Mouse (Mus musculus): ENCODE measurements at regions not wholly inside any gene's neighbourhood (a gene's known extent, or its start where the extent isn't known, plus 50 kb on each side); places are given as distances from the start of the nearest gene placed in this dataset. TPM values are rescaled to one million over a fixed set of nuclear protein-coding genes. Genes with fewer than 3 reads are reported as not detected.

DNA sequence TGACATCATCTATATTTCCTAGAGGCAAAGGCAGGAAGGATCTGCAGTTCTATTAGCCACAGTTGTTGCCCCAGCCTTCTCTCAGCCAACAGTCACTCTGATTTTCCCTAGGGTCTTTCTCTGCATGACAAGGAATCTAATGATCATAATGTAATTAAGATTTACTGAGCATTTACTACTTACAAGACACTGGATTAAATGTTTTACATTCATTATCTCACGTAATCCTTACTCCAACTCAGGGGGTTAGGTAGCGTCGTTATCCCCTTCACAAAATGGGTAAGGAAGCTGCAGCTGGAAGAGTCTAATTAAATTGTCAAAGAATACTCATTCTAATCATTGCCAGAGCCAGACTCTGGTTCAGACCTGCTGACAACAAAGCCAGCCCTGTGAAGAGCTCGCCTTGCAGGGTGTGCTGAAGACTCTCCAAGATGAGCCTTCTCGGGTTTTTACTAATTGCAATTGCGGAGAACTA is 103.8 kb upstream of the Adgrl4 start:
- Histone ChIP-seq H3K4me3 (replicated peaks) (no peak overlapping the region), H3K9me3 (replicated peaks) (no peaks in the 10 kb centered on the region), H3K4me1 (replicated peaks) (no peaks in the 10 kb centered on the region), H3K36me3 (replicated peaks) (no peaks in the 10 kb centered on the region), H3K27me3 (no peaks in the 10 kb centered on the region), H3K27ac (replicated peaks) (no peak overlapping the region), H3K9ac (no peak overlapping the region), H3K4me2 (no peak overlapping the region)
- no peak for ATAC-seq (ENCODE audit: insufficient read depth)
- WGBS (ENCODE audit: insufficient replicate concordance): 61% methylated on average over 6 of the region's 6 CpGs

- no peak for ATAC-seq (ENCODE audit: insufficient read depth)
- no peaks in the 10 kb centered on the region for H3K27me3 ChIP-seq
- no peak overlapping the region for H3K9ac ChIP-seq
- 51% methylated on average over 4 of the region's 4 CpGs for WGBS (ENCODE audit: insufficient replicate concordance)
- no peak overlapping the region for H3K4me3 ChIP-seq (replicated peaks)
- no peaks in the 10 kb centered on the region for H3K9me3 ChIP-seq (replicated peaks)
- no peaks in the 10 kb centered on the region for H3K36me3 ChIP-seq (replicated peaks)
- H3K27ac ChIP-seq (replicated peaks): no peak overlapping the region
- no peaks in the 10 kb centered on the region for H3K4me1 ChIP-seq (replicated peaks)
- no peak overlapping the region for H3K4me2 ChIP-seq
Measured at GRCm38 (mm10) chr3:151351481-151352090, 86.1 kb upstream of the Adgrl4 start.

- Histone ChIP-seq H3K4me3 (replicated peaks) (no peak overlapping the region), H3K27ac (replicated peaks) (no peak overlapping the region), H3K4me1 (replicated peaks) (no peaks in the 10 kb centered on the region), H3K36me3 (replicated peaks) (no peaks in the 10 kb centered on the region), H3K9me3 (replicated peaks) (no peaks in the 10 kb centered on the region), H3K4me2 (no peak overlapping the region), H3K27me3 (no peaks in the 10 kb centered on the region), H3K9ac (no peak overlapping the region)
- WGBS (ENCODE audit: insufficient replicate concordance): 64% methylated on average over 4 of the region's 4 CpGs
- no peak for ATAC-seq (ENCODE audit: insufficient read depth)
Measured at GRCm38 (mm10) chr3:151366302-151366701, 71.4 kb upstream of the Adgrl4 start.

DNA sequence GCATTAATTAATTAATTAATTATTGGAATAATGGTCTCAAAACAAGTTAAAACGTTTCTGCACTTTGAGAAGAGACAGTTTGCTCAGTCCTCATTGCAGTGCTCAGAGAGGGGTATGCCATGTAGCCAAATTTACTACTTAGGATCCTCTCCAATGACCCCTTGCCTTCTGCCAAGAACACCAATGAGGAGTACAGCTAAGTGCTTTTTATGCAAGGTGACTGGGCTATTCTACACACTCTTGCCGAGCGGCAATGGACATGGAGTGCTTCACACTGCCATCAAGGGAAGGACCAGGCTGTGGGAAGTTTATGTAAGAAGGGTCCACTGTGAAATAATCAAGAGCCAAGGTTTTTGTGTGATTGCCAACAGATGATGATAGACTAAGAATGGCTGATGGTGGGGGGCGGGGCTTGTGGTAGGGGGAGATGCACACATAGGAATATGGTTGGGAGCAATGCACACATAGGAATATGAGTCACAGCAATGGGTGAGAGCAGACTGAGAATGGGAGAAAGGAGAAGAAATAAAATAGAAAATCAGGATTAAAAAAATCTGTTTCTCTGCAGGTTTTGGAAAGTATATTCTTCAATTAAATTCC is 70.9 kb upstream of the Adgrl4 start:
- Histone ChIP-seq H3K9me3 (replicated peaks) (no peaks in the 10 kb centered on the region), H3K4me3 (replicated peaks) (no peak overlapping the region), H3K4me2 (no peak overlapping the region), H3K4me1 (replicated peaks) (no peaks in the 10 kb centered on the region), H3K27ac (replicated peaks) (no peak overlapping the region), H3K27me3 (no peaks in the 10 kb centered on the region), H3K9ac (no peak overlapping the region), H3K36me3 (replicated peaks) (no peaks in the 10 kb centered on the region)
- no peak for ATAC-seq (ENCODE audit: insufficient read depth)
- 58% methylated on average over 4 of the region's 4 CpGs for WGBS (ENCODE audit: insufficient replicate concordance)

DNA sequence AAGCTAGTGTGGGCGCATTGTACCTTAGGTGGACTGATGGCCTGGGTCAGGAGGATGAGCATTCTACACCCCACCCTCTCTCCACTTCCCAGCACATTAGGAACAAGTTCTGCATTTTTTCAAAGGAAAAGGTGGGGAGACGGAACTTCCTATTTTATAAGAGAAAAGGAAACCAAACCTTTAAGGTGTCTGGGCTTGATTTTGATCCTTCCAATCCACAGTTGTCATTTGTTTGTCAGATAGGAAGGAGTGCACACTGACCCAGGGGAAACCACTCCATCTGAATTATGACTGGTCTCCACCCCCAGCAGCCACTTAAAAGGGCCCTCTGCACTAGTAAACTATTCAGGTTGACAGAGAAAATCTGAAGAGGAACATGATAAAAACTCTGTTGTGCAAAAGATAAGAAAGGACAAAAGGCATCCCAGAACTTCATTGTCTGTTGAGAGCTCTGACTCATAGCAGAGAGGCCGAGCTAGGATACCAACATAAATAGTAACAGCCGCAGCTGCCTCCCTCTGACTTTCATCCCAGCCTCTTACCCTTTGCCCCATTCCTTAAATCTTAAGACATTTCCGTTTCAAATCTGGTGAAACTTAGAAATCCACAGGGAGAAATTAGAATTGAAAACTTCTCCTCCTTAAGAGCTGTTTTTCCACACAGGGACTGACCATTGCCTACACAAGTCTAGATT is 54.2 kb upstream of the Adgrl4 start:
- H3K4me2 ChIP-seq: no peak overlapping the region
- H3K9ac ChIP-seq: no peak overlapping the region
- H3K27ac ChIP-seq (replicated peaks): no peak overlapping the region
- ATAC-seq (ENCODE audit: insufficient read depth): no peak
- H3K9me3 ChIP-seq (replicated peaks): no peaks in the 10 kb centered on the region
- no peak overlapping the region for H3K4me3 ChIP-seq (replicated peaks)
- WGBS (ENCODE audit: insufficient replicate concordance): 14% methylated on average over 5 of the region's 5 CpGs
- no peaks in the 10 kb centered on the region for H3K4me1 ChIP-seq (replicated peaks)
- H3K36me3 ChIP-seq (replicated peaks): no peaks in the 10 kb centered on the region
- no peaks in the 10 kb centered on the region for H3K27me3 ChIP-seq

GRCm38 (mm10) chr3:151384850-151385249 is 52.8 kb upstream of the Adgrl4 start:
- 43% methylated on average over 5 of the region's 5 CpGs for WGBS (ENCODE audit: insufficient replicate concordance)
- H3K9ac ChIP-seq: no peak overlapping the region
- no peaks in the 10 kb centered on the region for H3K27me3 ChIP-seq
- no peak overlapping the region for H3K4me2 ChIP-seq
- H3K4me3 ChIP-seq (replicated peaks): no peak overlapping the region
- H3K36me3 ChIP-seq (replicated peaks): no peaks in the 10 kb centered on the region
- H3K27ac ChIP-seq (replicated peaks): no peak overlapping the region
- H3K9me3 ChIP-seq (replicated peaks): no peaks in the 10 kb centered on the region
- no peaks in the 10 kb centered on the region for H3K4me1 ChIP-seq (replicated peaks)
- ATAC-seq (ENCODE audit: insufficient read depth): no peak

GRCm38 (mm10) chr3:151386103-151386502 is 51.6 kb upstream of the Adgrl4 start:
- no peak overlapping the region for H3K27ac ChIP-seq (replicated peaks)
- 11% methylated on average over 5 of the region's 5 CpGs for WGBS (ENCODE audit: insufficient replicate concordance)
- no peaks in the 10 kb centered on the region for H3K9me3 ChIP-seq (replicated peaks)
- no peak overlapping the region for H3K4me3 ChIP-seq (replicated peaks)
- no peak overlapping the region for H3K9ac ChIP-seq
- no peaks in the 10 kb centered on the region for H3K27me3 ChIP-seq
- no peaks in the 10 kb centered on the region for H3K36me3 ChIP-seq (replicated peaks)
- no peak overlapping the region for H3K4me2 ChIP-seq
- H3K4me1 ChIP-seq (replicated peaks): no peaks in the 10 kb centered on the region
- no peak for ATAC-seq (ENCODE audit: insufficient read depth)

Small RNA genes lying in the stretch of these regions (microRNA-seq; reads per million reads assigned to microRNA genes)
- not detected for gene Mir3963

Data from liver, embryonic 15.5 days (tissue).